Mouse (Mus musculus) left cerebral cortex, adult 18-20 months (tissue): ENCODE data around the gene Limd2. TPM values are rescaled to one million over a fixed set of nuclear protein-coding genes. Genes with fewer than 3 reads are reported as not detected.

Source experiments
- DNase-seq, 2 experiments: peaks; one replicate each; pipeline ENCODE4 v3.0.0; 2021 to 2022; ENCODE audit warnings: low spot score in 2 of 2, mixed read lengths in 1 of 2
- total RNA-seq, 2 experiments: library from RNA; stranded (reverse); gene quantifications; 2 replicates each; pipeline ENCODE4 v1.2.3; 2021

Limd2 gene
- total RNA-seq, 2 experiments from 2014 or later: 94.9 to 97.0 TPM

GRCm38 (mm10) chr11:106174372-106174771 lies 13.7 kb upstream of the Limd2 start:
- DNase-seq: no peak

- no peak for DNase-seq
Measured at GRCm38 (mm10) chr11:106173228-106173627, 12.6 kb upstream of the Limd2 start.

- DNase-seq: no peak
Measured at GRCm38 (mm10) chr11:106170807-106171206, 10.1 kb upstream of the Limd2 start.

- no peak for DNase-seq
Measured at GRCm38 (mm10) chr11:106167435-106167834, 6.8 kb upstream of the Limd2 start.

- DNase-seq: no peak
Measured at GRCm38 (mm10) chr11:106164601-106165180, 4.0 kb upstream of the Limd2 start.

GRCm38 (mm10) chr11:106163546-106163945 lies 2.9 kb upstream of the Limd2 start:
- no peak for DNase-seq

- no peak for DNase-seq
Measured at GRCm38 (mm10) chr11:106162237-106162636, 1.6 kb upstream of the Limd2 start.

GRCm38 (mm10) chr11:106159921-106160840 lies 479 bp downstream of the Limd2 start:
- peak; percentile 77 to 88 for DNase-seq

- DNase-seq: peak in 1 of 2 experiments; percentile 39
Measured at GRCm38 (mm10) chr11:106159216-106159920, 1.3 kb downstream of the Limd2 start.

GRCm38 (mm10) chr11:106158930-106159215 lies 1.8 kb downstream of the Limd2 start:
- DNase-seq: no peak

- DNase-seq: peak in 1 of 2 experiments; percentile 35
Measured at GRCm38 (mm10) chr11:106158081-106158929, 2.4 kb downstream of the Limd2 start.

GRCm38 (mm10) chr11:106157154-106157553 lies 3.5 kb downstream of the Limd2 start:
- no peak for DNase-seq

GRCm38 (mm10) chr11:106156257-106156656 lies 4.4 kb downstream of the Limd2 start:
- DNase-seq: no peak

GRCm38 (mm10) chr11:106155761-106156160 lies 4.9 kb downstream of the Limd2 start:
- no peak for DNase-seq

- no peak for DNase-seq
Measured at GRCm38 (mm10) chr11:106154770-106155169, 5.9 kb downstream of the Limd2 start.

- no peak for DNase-seq
Measured at GRCm38 (mm10) chr11:106154091-106154490, 6.6 kb downstream of the Limd2 start.

- peak; percentile 67 to 76 for DNase-seq
Measured at GRCm38 (mm10) chr11:106152132-106152531, 8.5 kb downstream of the Limd2 start.

GRCm38 (mm10) chr11:106151219-106151618 lies 9.4 kb downstream of the Limd2 start:
- no peak for DNase-seq

- DNase-seq: no peak
Measured at GRCm38 (mm10) chr11:106134580-106135528, 25.8 kb downstream of the Limd2 start.

- no peak for DNase-seq
Measured at GRCm38 (mm10) chr11:106132516-106132915, 28.1 kb downstream of the Limd2 start.
